Mouse (Mus musculus): ENCODE measurements around the gene Pigb. TPM values are rescaled to one million over a fixed set of nuclear protein-coding genes. Genes with fewer than 3 reads are reported as not detected.
A peak's percentile ranks its signal among the peaks of the same experiment; 100 is the strongest.

Gene Pigb
- total RNA-seq, 2 experiments from 2014 or later: 18.8 to 20.4 TPM

GRCm38 (mm10) chr9:72996806-72997205, 43.4 kb downstream of the Pigb start:
- DNase-seq (ENCODE audit: low spot score in 2 of 2): no peak

- DNase-seq (ENCODE audit: low spot score in 2 of 2): no peak
These were observed 44.0 kb downstream of the Pigb start for GRCm38 (mm10) chr9:72996167-72996566.

- no peak for DNase-seq (ENCODE audit: low spot score in 2 of 2)
These were observed 47.6 kb downstream of the Pigb start for GRCm38 (mm10) chr9:72992576-72992975.

GRCm38 (mm10) chr9:72991420-72991819, 48.8 kb downstream of the Pigb start:
- DNase-seq (ENCODE audit: low spot score in 2 of 2): no peak

- DNase-seq (ENCODE audit: low spot score in 2 of 2): no peak
These were observed 51.5 kb downstream of the Pigb start for GRCm38 (mm10) chr9:72988706-72989105.

GRCm38 (mm10) chr9:72987703-72988102, 52.5 kb downstream of the Pigb start:
- DNase-seq (ENCODE audit: low spot score in 2 of 2): no peak

- peak; percentile 84 to 90 for DNase-seq (ENCODE audit: low spot score in 2 of 2)
These were observed 54.6 kb downstream of the Pigb start, which contains the start of the genes Ccpg1os and Ccpg1 for GRCm38 (mm10) chr9:72985250-72986220. Gene Ccpg1os (minus strand): TSS chr9:72985382. Gene Ccpg1 (plus strand): TSS chr9:72985429.

GRCm38 (mm10) chr9:72983066-72983465, 57.1 kb downstream of the Pigb start:
- no peak for DNase-seq (ENCODE audit: low spot score in 2 of 2)

GRCm38 (mm10) chr9:72975242-72975641, 64.9 kb downstream of the Pigb start:
- no peak for DNase-seq (ENCODE audit: low spot score in 2 of 2)

- DNase-seq (ENCODE audit: low spot score in 2 of 2): no peak
These were observed 65.4 kb downstream of the Pigb start for GRCm38 (mm10) chr9:72974734-72975133.

GRCm38 (mm10) chr9:72972984-72973383, 67.2 kb downstream of the Pigb start:
- DNase-seq (ENCODE audit: low spot score in 2 of 2): no peak

- no peak for DNase-seq (ENCODE audit: low spot score in 2 of 2)
These were observed 67.7 kb downstream of the Pigb start for GRCm38 (mm10) chr9:72972435-72972834.

- no peak for DNase-seq (ENCODE audit: low spot score in 2 of 2)
These were observed 70.3 kb downstream of the Pigb start for GRCm38 (mm10) chr9:72969874-72970273.

- DNase-seq (ENCODE audit: low spot score in 2 of 2): peak in 1 of 2 experiments; percentile 28
These were observed 71.7 kb downstream of the Pigb start for GRCm38 (mm10) chr9:72968349-72969061.

GRCm38 (mm10) chr9:72961959-72962358, 78.2 kb downstream of the Pigb start:
- no peak for DNase-seq (ENCODE audit: low spot score in 2 of 2)

- no peak for DNase-seq (ENCODE audit: low spot score in 2 of 2)
These were observed 78.8 kb downstream of the Pigb start for GRCm38 (mm10) chr9:72961346-72961745.

- DNase-seq (ENCODE audit: low spot score in 2 of 2): peak; percentile 55 to 57
These were observed 81.4 kb downstream of the Pigb start, which contains the start of the genes Dyx1c1 and Gm44503 for GRCm38 (mm10) chr9:72958521-72959450. Gene Dyx1c1 (plus strand): TSS chr9:72958785. Gene Gm44503 (plus strand): TSS chr9:72958852.
